Mouse (Mus musculus) neutrophil, adult 5-6 weeks (primary cell): Measurements from ENCODE around the gene Gm29582. TPM values are rescaled to one million over a fixed set of nuclear protein-coding genes. Genes with fewer than 3 reads are reported as not detected.
"Not testable (repeated sequence)": the region's sequence is repeated elsewhere in the genome, so short reads cannot be mapped to it uniquely, and the experiment has no call there.

Source experiments
- ATAC-seq: fragments of 151-379, 151-347 bp; 2 replicates; pipeline ENCODE4 v1.8.0; 2017; ENCODE audit warnings: mild to moderate bottlenecking, moderate TSS enrichment; ENCODE audit not compliant: insufficient number of reproducible peaks, poor library complexity, low FRiP score, severe bottlenecking; ENCODE audit errors: extremely low read depth
- total RNA-seq: library from RNA; stranded (forward); fragments of 200-1000 nt; gene quantifications from 2 replicates; pipeline ENCODE4 v1.2.3, GENCODE M21; 2017

Gm29582 gene
- not detected in 2 replicates for total RNA-seq

DNA sequence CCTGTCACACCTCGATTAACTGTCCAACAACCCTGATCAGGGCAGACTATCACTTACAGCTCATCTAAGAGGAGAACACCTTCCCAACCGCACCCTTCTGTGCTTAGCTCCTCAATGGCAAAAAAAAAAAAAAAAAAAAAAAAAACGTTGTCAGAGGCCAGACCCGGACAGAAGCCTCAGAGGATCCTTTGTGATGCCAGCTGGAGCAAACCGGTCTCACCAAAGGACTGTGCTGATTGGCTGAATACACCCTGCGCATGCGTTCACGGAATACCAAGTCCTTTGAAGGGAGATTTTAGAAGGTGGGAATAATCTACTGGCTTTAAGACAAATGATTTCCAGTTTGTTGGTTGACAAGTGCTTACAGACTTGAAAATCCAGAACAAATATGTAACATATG is at the start of gene Gm29582:
TSS of gene Gm29582 (minus strand) at position 101 of the 400 bp plus-strand sequence.
- ATAC-seq: not testable (repeated sequence)
